Mouse (Mus musculus) CH12.LX (cell line): ENCODE data around the gene Gm49486.

Experiments used
- POLR2A ChIP-seq: IDR thresholded peaks from 2 replicates; pipeline ENCODE4 v1.6.1; 2011; ENCODE audit warnings: low read depth, mild to moderate bottlenecking, improper control_type of control experiment, low read length
- TBP ChIP-seq: conservative IDR thresholded peaks from 2 replicates; pipeline ENCODE4 v1.6.1; 2011; ENCODE audit warnings: low read depth, low read length, improper control_type of control experiment
- ZC3H11A ChIP-seq: IDR thresholded peaks from 2 replicates; pipeline ENCODE4 v1.6.1; 2012; ENCODE audit warnings: low read depth, mild to moderate bottlenecking, inconsistent platforms, low read length, improper control_type of control experiment

GRCm38 (mm10) chr15:79210357-79210756 is 18.8 kb upstream of the Gm49486 start:
- TF ChIP-seq TBP (no peak), POLR2A (no peak), ZC3H11A (no peak)
